Mouse (Mus musculus) liver (tissue): ENCODE data around the gene Pde4c.

ENCODE experiments used
- DNase-seq: peaks from one replicate; pipeline ENCODE4 v3.0.0-alpha.2; 2020; ENCODE audit warnings: mixed read lengths

Pde4c gene

GRCm38 (mm10) chr8:70721601-70722000 lies 1.9 kb upstream of the Pde4c start:
- DNase-seq = no peak

GRCm38 (mm10) chr8:70724216-70724615 lies 696 bp downstream of the Pde4c start:
- no peak for DNase-seq

GRCm38 (mm10) chr8:70725792-70726447 lies 2.4 kb downstream of the Pde4c start:
- DNase-seq = peak; percentile 40

DNA sequence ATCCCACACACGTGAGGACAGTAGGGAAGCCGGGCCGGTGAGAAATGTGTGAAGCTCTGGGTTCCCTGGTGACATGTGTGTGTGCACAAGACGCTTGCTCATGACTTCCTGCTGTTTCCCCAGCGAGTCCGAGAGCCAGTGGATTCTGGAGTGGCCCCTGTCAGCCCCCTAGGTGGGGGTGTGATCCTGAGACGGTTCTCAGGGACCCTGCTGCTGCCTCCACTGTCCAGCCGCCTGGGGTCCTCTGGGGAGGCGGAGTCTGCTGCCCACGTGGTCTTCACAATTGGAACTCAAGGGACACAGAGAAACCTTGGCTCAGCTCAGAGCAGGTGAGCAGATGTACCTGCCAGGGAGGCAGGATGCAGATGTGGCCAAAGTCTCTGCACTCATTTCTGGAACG lies 3.2 kb downstream of the Pde4c start:
- DNase-seq = no peak

- no peak for DNase-seq
Observed at GRCm38 (mm10) chr8:70729808-70730475, 6.4 kb downstream of the Pde4c start.

DNA sequence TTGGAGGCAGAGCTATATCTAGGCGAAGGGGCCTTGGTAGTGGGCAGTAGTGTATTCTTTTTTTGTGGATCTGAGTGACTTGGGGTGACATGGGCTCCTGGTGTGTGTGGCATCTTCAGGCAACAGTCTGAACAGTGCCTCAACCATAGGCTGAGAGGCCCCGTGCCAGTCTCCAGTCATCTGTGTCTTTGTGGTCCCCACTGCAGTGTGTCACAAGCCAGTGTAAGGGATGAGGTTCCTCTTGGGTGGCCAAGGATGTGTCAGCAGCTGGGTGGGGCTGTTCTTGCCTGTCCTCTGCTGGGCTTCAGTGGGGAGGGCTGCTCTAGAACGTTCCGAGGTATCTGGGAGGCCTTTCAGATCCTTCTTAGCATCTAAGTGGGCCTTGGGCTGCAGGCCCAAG lies 7.4 kb downstream of the Pde4c start:
- no peak for DNase-seq

GRCm38 (mm10) chr8:70737705-70738104 lies 14.2 kb downstream of the Pde4c start:
- DNase-seq = no peak

- DNase-seq = no peak
Observed at GRCm38 (mm10) chr8:70738211-70738610, 14.7 kb downstream of the Pde4c start.

DNA sequence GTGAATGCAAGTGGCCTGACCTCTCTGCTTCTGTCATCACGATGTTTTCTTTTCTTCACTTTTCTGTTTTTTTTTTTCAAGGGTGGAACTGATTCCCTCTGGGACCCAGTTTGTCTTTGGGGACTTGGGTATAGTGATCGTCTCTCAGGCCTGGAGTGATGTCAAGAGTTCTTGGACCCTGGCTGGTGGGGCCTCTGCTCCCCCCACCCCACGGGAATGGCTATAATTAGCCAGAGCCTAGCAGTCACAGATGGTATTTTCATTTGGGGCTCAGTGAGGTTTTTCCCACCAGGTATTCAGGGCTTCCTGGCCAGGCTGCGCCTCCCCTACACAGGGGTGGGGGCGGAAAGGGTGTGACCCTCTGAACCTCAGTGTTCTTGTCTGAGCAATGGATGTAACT lies 18.1 kb downstream of the Pde4c start:
- no peak for DNase-seq

DNA sequence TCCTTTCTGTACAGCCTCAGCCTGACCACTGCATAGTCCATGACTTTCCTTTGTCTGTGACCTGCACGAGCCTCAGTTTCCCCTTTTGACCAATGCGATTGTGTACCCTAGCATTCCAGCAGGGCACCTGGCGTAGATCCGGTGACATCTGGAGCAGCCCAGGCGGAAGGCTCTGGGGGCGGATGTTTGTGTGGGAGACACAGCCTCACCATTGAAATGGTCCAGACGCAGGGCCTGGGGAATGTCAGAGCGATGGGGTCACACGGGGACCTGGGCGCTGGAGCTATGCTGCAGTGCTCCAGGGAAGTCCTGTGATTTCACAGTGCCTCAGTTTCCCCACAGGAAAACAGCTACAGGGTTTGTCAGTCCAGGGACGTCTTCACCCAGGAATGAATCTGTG lies 18.7 kb downstream of the Pde4c start:
- no peak for DNase-seq

DNA sequence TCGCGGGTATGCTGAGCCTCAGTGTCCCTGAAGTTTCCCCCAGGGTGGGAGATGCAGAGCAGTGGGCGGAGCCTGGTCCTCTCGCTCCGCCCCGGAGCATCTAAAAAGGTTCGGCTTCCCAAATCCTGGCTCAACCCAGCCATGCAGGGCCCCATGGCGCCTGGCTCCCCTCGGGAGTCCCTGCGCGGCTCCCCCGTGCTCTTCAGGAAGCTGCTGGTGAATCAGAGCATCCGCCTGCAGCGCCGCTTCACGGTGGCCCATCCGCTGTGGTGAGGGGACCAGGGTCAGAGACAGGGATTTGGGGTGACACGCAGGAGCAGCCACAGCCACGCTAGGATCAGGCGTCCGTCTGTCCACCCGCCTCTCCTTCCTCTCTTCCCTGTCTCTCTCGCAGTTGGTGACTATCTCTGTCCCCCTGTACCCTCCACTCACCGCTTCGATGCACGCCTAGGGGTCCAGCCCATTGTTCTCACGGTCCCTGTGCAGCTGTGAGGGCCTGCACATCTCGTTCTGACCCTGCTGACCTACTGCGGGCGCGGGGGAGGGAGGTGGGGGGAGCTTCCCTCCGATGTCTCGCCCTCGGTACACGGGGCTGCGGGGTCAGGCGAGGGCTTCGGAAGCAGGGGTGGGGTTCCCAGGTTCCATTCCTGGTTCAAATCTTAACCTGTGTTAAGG lies 19.6 kb downstream of the Pde4c start:
- peak; percentile 3 for DNase-seq

DNA sequence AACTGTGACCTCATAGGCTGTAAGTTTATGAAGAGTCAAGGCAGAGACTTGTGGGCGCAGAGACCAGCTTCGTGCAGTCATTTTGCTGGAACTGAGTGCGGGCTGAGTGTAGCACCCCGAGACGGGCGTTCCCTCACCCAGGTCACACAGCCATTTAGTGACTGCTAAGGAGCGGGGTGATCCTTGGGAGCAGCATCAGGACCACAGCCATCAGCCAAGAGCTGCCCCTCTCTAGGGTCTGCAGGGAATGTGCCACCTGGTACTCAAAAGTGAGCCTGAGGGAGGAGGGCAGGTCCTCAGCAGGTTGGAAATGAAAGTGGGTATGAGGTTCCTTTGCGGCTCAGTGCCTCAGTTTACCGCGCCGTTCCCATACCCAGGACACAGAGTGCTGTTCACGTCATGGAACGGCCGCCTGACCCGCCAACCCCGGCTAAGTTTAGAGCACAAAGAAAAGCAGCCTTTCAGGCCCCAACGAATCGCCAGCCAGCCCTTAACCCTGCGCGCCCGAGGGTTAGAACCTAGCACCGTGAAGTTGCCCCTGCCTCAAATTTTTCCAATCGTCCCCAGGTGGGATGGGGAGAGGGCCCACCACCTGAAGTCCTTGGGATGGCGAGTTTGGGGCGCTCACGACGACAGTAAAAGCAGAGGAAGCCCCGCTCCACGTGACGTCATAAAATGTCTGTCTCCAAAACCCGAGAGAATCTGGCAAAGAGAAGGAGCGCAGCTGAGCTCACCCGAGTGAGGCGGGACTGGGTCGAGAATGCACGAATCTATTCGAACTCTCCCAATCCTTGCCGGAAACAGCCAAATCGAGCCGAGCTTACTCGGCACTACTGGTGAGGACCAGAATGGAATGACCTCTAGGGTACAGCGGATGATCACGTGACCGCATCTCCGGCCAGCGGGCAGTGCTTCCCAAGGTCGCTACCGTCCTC lies 20.4 kb downstream of the Pde4c start:
- DNase-seq = peak; percentile 25

- DNase-seq = peak; percentile 3
Observed at GRCm38 (mm10) chr8:70744806-70745205, 21.3 kb downstream of the Pde4c start.

DNA sequence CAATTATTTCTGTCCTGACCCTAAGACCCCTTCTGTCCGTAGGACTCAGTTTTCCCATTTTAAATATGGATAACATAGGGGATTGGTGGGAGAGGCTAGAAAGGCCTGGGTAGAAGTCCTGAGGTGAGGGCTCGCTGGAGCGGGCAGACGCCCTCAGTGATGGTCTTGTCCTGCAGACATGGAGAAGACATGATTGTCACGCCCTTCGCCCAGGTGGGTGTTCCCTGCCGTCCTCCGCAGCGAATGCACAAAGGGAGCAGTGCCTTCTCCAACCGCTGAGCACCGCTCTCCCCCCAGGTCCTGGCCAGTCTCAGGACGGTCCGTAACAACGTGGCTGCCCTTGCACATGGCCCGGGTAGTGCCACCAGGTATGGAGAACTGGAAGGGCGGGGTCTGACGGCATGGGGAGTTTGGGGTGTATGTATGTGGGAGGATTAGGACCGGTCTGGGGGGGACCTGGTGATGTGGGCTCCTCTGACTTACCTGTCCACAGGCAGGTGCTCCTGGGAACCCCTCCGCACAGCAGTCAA lies 22.2 kb downstream of the Pde4c start:
- DNase-seq = peak; percentile 4

GRCm38 (mm10) chr8:70746676-70747075 lies 23.2 kb downstream of the Pde4c start:
- no peak for DNase-seq

GRCm38 (mm10) chr8:70747211-70747890 lies 23.8 kb downstream of the Pde4c start:
- no peak for DNase-seq

DNA sequence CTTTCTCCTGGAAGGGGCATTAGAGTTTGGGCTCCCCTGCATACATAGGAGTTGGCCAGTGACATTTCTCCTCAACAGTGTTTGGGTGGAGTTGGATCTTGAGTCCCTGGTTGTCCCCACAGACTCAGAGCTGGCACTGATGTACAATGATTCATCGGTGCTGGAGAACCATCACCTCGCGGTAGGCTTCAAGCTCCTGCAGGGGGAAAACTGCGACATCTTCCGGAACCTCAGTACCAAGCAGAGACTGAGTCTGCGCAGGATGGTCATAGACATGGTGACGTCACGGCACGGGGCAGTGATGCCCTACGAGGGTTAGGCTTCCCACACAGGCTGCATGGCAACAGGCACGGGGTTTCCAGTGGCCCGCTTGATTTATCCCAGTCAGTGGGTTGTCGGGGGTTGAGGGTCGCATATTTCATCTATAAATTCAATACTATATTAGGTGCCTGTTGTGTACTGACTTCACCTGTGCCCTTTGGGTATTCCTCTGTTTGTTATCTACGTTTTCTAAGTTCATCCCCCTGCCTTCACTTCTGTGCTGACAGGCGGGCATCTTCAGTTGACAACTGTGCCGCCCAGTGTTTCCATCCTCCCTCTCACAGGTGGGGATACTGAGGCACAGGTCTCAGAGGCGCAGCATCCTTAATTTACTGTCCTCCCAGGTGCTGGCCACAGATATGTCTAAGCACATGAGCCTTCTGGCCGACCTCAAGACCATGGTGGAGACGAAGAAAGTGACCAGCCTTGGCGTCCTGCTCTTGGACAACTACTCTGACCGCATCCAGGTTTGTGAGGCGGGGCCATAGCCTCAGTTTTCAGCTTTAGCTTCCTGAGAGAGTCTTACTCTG lies 25.0 kb downstream of the Pde4c start:
- DNase-seq = peak; percentile 3

DNA sequence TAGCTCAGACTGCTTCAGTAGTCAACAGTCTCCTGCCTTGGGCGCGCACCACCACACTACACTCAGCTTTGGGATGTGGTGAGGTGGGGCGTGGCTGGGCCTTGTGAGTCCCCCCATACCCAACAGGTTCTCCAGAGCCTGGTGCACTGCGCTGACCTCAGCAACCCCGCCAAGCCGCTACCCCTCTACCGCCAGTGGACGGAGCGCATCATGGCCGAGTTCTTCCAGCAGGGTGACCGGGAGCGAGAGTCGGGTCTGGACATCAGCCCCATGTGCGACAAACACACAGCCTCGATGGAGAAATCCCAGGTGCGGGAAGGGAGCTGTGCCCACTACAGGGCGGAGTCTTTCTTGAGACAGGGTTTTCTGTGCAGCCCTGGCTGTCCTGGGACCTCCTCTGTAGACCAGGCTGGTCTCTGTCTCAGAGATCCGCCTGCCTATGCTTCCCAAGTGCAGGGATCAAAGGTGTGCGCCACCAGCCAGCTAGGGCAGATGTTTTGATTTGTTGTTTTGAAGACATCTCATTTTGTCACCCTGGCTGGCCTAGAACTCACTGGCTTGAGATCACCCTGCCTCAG lies 25.7 kb downstream of the Pde4c start:
- DNase-seq = peak; percentile 3

- no peak for DNase-seq
Observed at GRCm38 (mm10) chr8:70750128-70750680, 26.7 kb downstream of the Pde4c start.

DNA sequence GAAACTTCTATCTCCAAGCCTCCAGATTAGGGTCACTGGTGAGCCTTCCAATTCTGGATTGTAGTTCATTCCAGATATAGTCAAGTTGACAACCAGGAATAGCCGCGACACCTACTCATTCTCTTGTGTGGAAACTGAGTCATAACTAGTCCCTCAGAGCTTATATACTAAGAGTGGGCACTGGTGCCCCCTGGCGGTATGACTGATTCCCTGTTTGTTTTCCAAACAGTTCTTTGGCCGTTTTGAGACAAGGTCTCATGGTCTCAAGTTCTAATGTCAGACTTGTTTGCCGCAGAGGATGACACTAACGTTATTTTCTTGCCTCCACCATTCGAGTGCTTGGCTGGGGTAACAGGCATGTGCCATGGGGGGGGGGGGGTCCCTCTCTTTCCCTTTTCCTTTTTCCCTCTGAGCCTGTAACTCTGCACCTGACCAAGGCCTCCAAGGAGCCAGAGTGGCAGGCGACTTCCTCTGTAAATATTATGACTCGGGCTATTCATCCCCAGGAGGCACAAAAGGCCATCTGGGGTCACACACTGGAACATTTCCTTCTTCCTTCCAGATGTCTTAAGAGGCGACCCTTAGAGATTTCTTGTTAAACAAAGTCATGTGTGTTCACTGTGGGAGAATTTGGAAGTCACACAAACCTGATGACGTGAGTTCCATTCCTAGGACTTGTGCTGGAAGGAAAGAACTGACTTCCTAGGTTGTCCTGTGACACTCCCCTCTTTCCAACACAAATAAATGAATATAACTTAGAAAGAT lies 28.7 kb downstream of the Pde4c start:
- DNase-seq = peak; percentile 85
